Mouse (Mus musculus): ENCODE measurements around the gene Senp2.

GRCm38 (mm10) chr16:22095751-22096150 is 86.5 kb downstream of the Senp2 start:
- TF ChIP-seq CTCF (IDR thresholded peaks at IDR 0.05; ENCODE audit: borderline replicate concordance, insufficient read depth, low read depth, low read length) = no peak
- no peak for TF ChIP-seq POLR2A (IDR thresholded peaks at IDR 0.05; ENCODE audit: borderline replicate concordance, insufficient read depth, low read length)
